Mouse (Mus musculus) forebrain, embryonic 11.5 days (tissue): ENCODE data around the gene Adat3. TPM values are rescaled to one million over a fixed set of nuclear protein-coding genes. Genes with fewer than 3 reads are reported as not detected.

Source experiments
- ATAC-seq: fragments of 200-750 bp; cut with Nextera tagmentation; replicated peaks from 2 replicates; pipeline ENCODE4 v1.8.0; 2017; ENCODE audit warnings: moderate TSS enrichment; ENCODE audit not compliant: low FRiP score
- DNase-seq: peaks from one replicate; pipeline ENCODE4 v3.0.0-alpha.2; 2017; ENCODE audit warnings: low spot score
- H3K27ac ChIP-seq: fragments of 300-500 bp; sonication (generic); 2 replicates; pipeline ENCODE4 v1.5.1; 2014; ENCODE audit warnings: low read depth, low read length
- H3K27me3 ChIP-seq: fragments of 300-500 bp; sonication (generic); 2 replicates; pipeline ENCODE4 v1.6.1; 2014; ENCODE audit warnings: mild to moderate bottlenecking, low read length, mixed read lengths; ENCODE audit not compliant: control insufficient read depth, insufficient read depth
- H3K36me3 ChIP-seq: fragments of 300-500 bp; sonication (generic); 2 replicates; pipeline ENCODE4 v1.6.1; 2014; ENCODE audit warnings: mild to moderate bottlenecking, low read length, moderate library complexity, mixed read lengths; ENCODE audit not compliant: control insufficient read depth, insufficient read depth
- H3K4me1 ChIP-seq: fragments of 300-500 bp; sonication (generic); replicated peaks from 2 replicates; pipeline ENCODE4 v1.6.1; 2014; ENCODE audit warnings: low read length, mixed read lengths; ENCODE audit not compliant: control insufficient read depth, insufficient read depth
- H3K4me2 ChIP-seq: fragments of 300-500 bp; sonication (generic); 2 replicates; pipeline ENCODE4 v1.6.1; 2014; ENCODE audit warnings: low read depth, mild to moderate bottlenecking, low read length, moderate library complexity, mixed read lengths; ENCODE audit not compliant: severe bottlenecking
- H3K4me3 ChIP-seq: fragments of 300-500 bp; sonication (generic); 2 replicates; pipeline ENCODE4 v1.5.1; 2014; ENCODE audit warnings: low read depth, low read length
- H3K9ac ChIP-seq: fragments of 300-500 bp; sonication (generic); 2 replicates; pipeline ENCODE4 v1.6.1; 2014; ENCODE audit warnings: low read length
- H3K9me3 ChIP-seq: fragments of 300-500 bp; sonication (generic); 2 replicates; pipeline ENCODE4 v1.6.1; 2016; ENCODE audit warnings: low read length, mixed read lengths; ENCODE audit not compliant: control insufficient read depth
- WGBS: fragments of 180-500 bp; shearing (Covaris S2); extraction: QIAGEN DNeasy Blood & Tissue Kit; methylation state at CpG from one replicate; pipeline ENCODE4 v1.1.7; 2014; 5-methylcytosine and 5-hydroxymethylcytosine counted together
- polyA plus RNA-seq: library from polyadenylated mRNA; unstranded; fragments of >200 nt; fragmentation: Nextera tagmentation; extraction: Ambion mirVana; gene quantifications from 2 replicates; pipeline ENCODE4 v1.2.1, GENCODE M21; 2014

The Adat3 gene
- polyA plus RNA-seq, 1 experiment from 2014 or later: 7.6 TPM

DNA sequence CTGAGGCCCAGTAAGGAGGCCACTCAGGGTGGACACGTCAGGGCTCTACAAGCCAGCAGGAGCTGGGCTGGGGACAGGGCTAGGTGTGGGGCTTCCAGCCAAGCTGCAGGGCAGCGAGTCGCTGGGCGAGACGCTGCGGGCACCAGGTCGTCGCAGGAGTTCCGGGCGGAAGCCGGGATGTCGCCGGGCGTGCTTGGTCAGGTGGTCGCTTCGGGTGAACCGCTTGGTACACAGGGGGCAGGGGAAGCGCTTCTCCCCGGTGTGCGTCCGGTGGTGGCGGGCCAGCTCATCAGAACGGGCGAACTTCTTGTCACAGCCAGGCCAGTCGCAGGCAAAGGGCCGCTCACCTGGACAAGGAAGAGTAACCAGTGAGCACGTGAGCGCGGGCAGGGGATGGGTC, 33.8 kb upstream of the Adat3 start:
- Histone ChIP-seq H3K36me3 (no peaks in the 10 kb centered on the region), H3K9ac (no peak overlapping the region), H3K4me1 (peaks cover 23% of the 10 kb centered on the region), H3K4me2 (no peak overlapping the region), H3K9me3 (no peaks in the 10 kb centered on the region), H3K4me3 (no peak overlapping the region), H3K27me3 (no peaks in the 10 kb centered on the region), H3K27ac (no peak overlapping the region)
- ATAC-seq: no peak
- DNase-seq: no peak
- WGBS: 95% methylated on average over 29 of the region's 29 CpGs

DNA sequence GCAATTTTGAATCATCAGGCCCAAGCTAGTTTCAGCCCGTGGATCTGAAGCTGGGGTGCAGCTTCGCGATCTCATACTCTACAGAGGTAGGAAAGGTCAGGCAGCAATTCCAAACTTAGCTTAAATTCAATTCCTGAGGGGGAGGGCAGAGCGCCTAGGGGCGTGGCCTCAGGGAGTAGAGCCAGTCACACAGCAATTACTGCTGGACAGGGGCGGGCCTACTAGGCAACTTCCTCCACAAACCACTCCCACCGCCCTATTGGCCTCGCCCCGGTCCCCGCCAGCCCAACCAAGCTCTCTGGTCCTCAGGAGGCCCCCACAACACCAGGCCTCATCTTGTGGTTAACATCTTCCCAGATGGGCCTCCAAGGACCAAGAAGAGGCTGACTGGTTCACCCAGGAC, 33.0 kb upstream of the Adat3 start:
- Histone ChIP-seq H3K27ac (no peak overlapping the region), H3K9me3 (no peaks in the 10 kb centered on the region), H3K4me2 (peak overlapping the region; percentile 21; the same call in 1 of the 2 replicates), H3K4me1 (peaks cover 25% of the 10 kb centered on the region), H3K27me3 (no peaks in the 10 kb centered on the region), H3K9ac (no peak overlapping the region), H3K4me3 (no peak overlapping the region), H3K36me3 (no peaks in the 10 kb centered on the region)
- DNase-seq (no peak), ATAC-seq (no peak)
- 34% methylated on average over 10 of the region's 10 CpGs for WGBS

DNA sequence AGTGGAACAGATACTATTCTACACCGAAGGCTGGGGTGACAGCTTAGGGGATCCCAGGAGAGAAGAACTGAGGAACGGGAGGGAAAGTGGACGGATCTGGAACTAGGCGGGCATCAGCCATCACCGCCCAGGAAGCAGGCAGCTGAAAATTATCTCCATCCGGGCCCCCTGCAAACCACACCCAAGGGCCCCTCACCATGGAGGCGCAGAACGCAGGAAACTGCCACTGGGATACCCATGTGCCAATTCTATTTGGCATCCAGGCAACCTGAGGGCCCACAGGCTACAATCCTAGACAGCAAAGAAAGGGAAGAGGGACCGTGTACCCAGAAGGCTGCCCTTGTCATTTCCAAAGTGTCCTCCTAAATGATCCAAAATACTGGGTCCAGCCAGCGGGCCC, 32.3 kb upstream of the Adat3 start:
- H3K4me3 ChIP-seq: no peak overlapping the region
- H3K9ac ChIP-seq: peak overlapping the region; percentile 49; the same call in 1 of the 2 replicates
- 86% methylated on average over 10 of the region's 10 CpGs for WGBS
- H3K9me3 ChIP-seq: no peaks in the 10 kb centered on the region
- DNase-seq (no peak), ATAC-seq (no peak)
- H3K27me3 ChIP-seq: no peaks in the 10 kb centered on the region
- peaks cover 25% of the 10 kb centered on the region for H3K4me1 ChIP-seq
- no peak overlapping the region; the same call in 1 of the 2 replicates for H3K4me2 ChIP-seq
- peak overlapping the region; percentile 62; the same call in 1 of the 2 replicates for H3K27ac ChIP-seq
- no peaks in the 10 kb centered on the region for H3K36me3 ChIP-seq

DNA sequence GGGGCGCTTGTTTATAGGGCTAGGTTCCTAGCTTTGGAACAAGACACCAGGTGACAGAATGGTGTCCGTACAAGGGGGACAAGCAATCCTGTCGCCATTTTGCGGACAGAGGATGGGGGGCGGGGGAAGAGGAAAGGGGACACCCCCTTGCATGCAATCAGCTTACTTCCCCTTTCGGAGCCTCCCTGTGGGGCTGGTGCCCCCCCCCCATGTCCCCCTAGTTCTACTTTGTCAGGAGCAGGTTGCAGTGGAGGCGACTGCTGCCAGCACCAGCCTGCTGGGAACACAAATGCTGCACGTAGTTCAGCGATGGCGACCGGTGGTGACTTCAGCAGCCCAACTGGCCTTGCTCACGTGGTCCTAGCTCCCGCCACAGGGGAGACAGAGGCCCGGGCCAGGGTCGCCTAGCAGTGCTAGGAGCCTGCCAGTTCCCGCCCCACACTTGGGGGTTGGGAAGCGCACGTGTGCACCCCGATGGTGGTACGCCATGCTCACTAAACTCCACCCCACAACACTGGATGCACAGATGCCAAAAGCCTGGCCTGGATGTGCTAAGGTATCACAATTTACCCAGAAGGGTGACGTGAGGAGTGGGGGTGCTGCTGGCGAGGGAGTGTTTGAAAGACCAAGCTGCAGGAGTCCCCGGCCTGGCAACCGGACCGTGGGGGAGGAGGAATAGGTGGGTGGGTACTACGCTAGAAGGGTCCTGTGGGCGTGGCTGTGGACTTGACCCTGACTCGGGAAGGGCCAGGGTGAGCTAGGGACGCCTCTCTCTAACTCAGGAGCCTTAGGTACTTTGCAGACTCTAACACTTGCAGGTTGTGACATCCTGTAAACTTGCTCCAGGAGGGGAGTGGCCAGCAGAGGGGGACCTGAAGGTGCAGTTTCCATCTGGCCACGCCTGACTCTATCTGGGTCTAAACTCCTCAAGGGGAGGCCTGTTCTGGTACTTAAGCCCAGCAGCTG, 31.5 kb upstream of the Adat3 start:
- peaks cover 30% of the 10 kb centered on the region for H3K4me1 ChIP-seq
- DNase-seq (no peak), ATAC-seq (peak; percentile 28; the same call in 1 of the 2 replicates)

DNA sequence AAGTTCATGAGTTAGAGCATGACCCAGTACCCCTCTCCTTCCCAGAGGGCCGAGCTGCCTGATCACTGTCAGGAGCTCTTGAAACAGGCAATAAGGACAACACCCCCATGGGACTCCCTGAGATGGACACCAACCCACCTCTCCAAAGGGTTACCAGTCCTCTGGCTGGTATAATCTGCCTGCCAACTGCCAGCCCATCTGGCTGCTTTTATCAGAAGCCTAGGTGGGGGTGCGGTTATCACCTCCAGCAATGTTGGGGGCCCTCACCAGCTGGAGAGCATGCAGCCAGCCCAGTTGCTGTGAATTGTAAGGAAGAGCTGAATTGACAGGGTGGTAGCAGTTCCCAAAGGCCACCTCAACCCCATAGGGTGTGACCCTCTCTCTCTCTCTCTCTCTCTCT, 30.2 kb upstream of the Adat3 start:
- H3K4me1 ChIP-seq: peaks cover 25% of the 10 kb centered on the region
- ATAC-seq: no peak
- WGBS: 77% methylated on average over 2 of the region's 2 CpGs

More for the DNA sequence above, 31.5 kb upstream of the Adat3 start:
- 23% methylated on average over 30 of the region's 30 CpGs for WGBS
- peak overlapping the region; percentile 11; the same call in 1 of the 2 replicates for H3K4me3 ChIP-seq
- no peaks in the 10 kb centered on the region for H3K9me3 ChIP-seq
- H3K9ac ChIP-seq: peak overlapping the region; percentile 49
- H3K27ac ChIP-seq: peak overlapping the region; percentile 62
- peak overlapping the region; percentile 36 for H3K4me2 ChIP-seq
- H3K36me3 ChIP-seq: no peaks in the 10 kb centered on the region
- H3K27me3 ChIP-seq: no peaks in the 10 kb centered on the region

DNA sequence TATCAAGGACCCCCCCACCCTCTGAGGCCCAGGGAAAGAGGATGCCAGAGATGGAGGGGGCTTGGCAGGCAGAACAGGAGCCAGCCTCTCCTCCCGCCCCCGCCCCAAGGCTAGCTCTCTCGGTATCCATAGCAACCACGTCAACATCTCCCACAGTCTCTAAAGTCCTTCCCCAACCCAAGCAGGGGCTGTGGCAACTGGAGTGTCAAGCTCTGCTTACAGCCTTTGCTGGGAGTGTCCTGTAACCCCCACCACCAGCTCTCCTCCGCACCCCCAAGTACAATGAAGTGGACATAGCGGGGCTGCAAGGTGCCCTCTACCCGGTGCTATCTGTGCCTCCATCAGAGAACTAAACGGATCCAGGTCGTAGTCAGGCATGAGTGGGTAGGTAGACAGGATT, 28.7 kb upstream of the Adat3 start:
- ATAC-seq: no peak
- Histone ChIP-seq H3K4me2 (no peak overlapping the region), H3K9me3 (no peaks in the 10 kb centered on the region), H3K9ac (0 out of 2 replicates have a peak overlapping the region, but pooled peaks have one; percentile 6), H3K36me3 (no peaks in the 10 kb centered on the region), H3K4me3 (no peak overlapping the region), H3K4me1 (peaks cover 27% of the 10 kb centered on the region), H3K27ac (no peak overlapping the region), H3K27me3 (no peaks in the 10 kb centered on the region)
- no peak for DNase-seq
- WGBS: 65% methylated on average over 9 of the region's 9 CpGs

More for the DNA sequence above, 30.2 kb upstream of the Adat3 start:
- H3K4me2 ChIP-seq: no peak overlapping the region
- H3K36me3 ChIP-seq: no peaks in the 10 kb centered on the region
- no peak overlapping the region for H3K4me3 ChIP-seq
- H3K9ac ChIP-seq: no peak overlapping the region
- no peaks in the 10 kb centered on the region for H3K27me3 ChIP-seq
- H3K27ac ChIP-seq: no peak overlapping the region
- no peak for DNase-seq
- H3K9me3 ChIP-seq: no peaks in the 10 kb centered on the region

DNA sequence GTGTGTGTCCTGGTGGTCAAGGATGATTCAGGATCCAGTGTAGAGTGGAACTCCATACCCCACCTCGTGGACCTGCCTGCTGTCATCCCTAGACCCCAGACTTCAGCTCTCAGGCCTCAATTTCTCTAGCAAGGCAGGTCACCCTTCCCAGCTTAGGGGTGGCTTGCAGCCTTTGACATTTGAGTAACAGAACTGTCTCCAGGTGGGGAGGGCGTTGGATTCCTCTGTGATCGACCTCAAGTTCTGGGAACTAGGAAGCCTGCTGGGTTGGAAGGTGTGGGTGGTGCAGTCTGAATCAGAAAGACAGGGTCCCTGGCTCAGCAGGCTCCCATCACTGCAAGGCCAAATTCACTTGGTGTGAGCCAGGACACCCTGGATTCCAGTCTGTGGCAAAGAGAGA, 27.8 kb upstream of the Adat3 start:
- Histone ChIP-seq H3K27me3 (no peaks in the 10 kb centered on the region), H3K4me2 (no peak overlapping the region), H3K36me3 (no peaks in the 10 kb centered on the region), H3K4me3 (no peak overlapping the region), H3K4me1 (peaks cover 25% of the 10 kb centered on the region), H3K9me3 (no peaks in the 10 kb centered on the region), H3K27ac (no peak overlapping the region), H3K9ac (no peak overlapping the region)
- DNase-seq: no peak
- ATAC-seq: no peak
- WGBS: 82% methylated on average over 3 of the region's 3 CpGs

DNA sequence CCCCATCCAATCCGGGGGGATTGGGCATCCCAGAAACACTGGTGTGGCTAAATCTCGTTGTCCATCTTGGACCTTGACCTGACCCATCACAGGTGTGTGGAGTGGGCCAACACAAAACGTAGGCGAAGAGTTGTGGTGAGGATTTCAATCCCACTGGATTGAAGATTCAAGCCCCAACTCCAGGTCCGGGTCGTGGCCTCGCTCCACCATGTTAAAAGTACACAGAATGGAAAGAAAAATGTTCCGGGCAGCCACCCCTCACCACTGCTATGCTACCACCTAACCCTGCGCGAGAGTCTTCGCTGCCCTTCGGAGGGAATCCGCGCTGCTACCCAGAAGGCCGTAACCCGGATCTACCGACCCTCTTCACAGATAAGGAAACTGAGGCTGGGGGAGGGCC, 26.8 kb upstream of the Adat3 start:
- peak; percentile 50 for DNase-seq
- no peaks in the 10 kb centered on the region for H3K27me3 ChIP-seq
- H3K9me3 ChIP-seq: no peaks in the 10 kb centered on the region
- no peak overlapping the region for H3K27ac ChIP-seq
- peaks cover 21% of the 10 kb centered on the region for H3K4me1 ChIP-seq
- peak overlapping the region; percentile 73 for H3K9ac ChIP-seq
- H3K4me2 ChIP-seq: peak overlapping the region; percentile 94
- WGBS: 20% methylated on average over 17 of the region's 17 CpGs
- H3K4me3 ChIP-seq: peak overlapping the region; percentile 72
- ATAC-seq: no peak
- H3K36me3 ChIP-seq: no peaks in the 10 kb centered on the region
